Mouse (Mus musculus) spleen, adult 2 months (tissue): Measurements from ENCODE around the gene Nfib. TPM values are rescaled to one million over a fixed set of nuclear protein-coding genes. Genes with fewer than 3 reads are reported as not detected.

Source experiments
- DNase-seq, 2 experiments: peaks; one replicate each; pipeline versions ENCODE4 v3.0.0 to v3.0.0-alpha.2; 2012 to 2021; ENCODE audit warnings: low spot score in 2 of 2, low read depth in 1 of 2
- H3K27ac ChIP-seq: fragments of 200-500 bp; 2 replicates; pipeline ENCODE4 v1.5.1; 2012; ENCODE audit warnings: low read length, inconsistent platforms; ENCODE audit not compliant: insufficient read depth
- H3K27me3 ChIP-seq: fragments of 200-500 bp; 2 replicates; pipeline ENCODE4 v1.6.1; 2012; ENCODE audit warnings: mild to moderate bottlenecking, moderate library complexity, low read length, inconsistent platforms; ENCODE audit not compliant: control insufficient read depth, insufficient read depth
- H3K36me3 ChIP-seq: fragments of 200-500 bp; 2 replicates; pipeline ENCODE4 v1.6.1; 2012; ENCODE audit warnings: mild to moderate bottlenecking, low read length, inconsistent platforms; ENCODE audit not compliant: control insufficient read depth, insufficient read depth
- H3K4me1 ChIP-seq: fragments of 200-500 bp; 2 replicates; pipeline ENCODE4 v1.6.1; 2011; ENCODE audit warnings: inconsistent platforms; ENCODE audit not compliant: control insufficient read depth, insufficient read depth, insufficient read length
- H3K4me3 ChIP-seq: fragments of 200-500 bp; 2 replicates; pipeline ENCODE4 v1.5.1; 2011; ENCODE audit warnings: mild to moderate bottlenecking, inconsistent platforms; ENCODE audit not compliant: insufficient read depth, insufficient read length; ENCODE audit errors: extremely low read depth
- CTCF ChIP-seq: fragments of 200-500 bp; IDR thresholded peaks from 2 replicates; pipeline ENCODE4 v1.5.1; 2011; ENCODE audit warnings: mild to moderate bottlenecking, inconsistent platforms; ENCODE audit not compliant: insufficient read depth, insufficient read length, insufficient replicate concordance; ENCODE audit errors: extremely low read depth
- POLR2A ChIP-seq: fragments of 200-500 bp; IDR thresholded peaks from 2 replicates; pipeline ENCODE4 v1.6.1; 2011; ENCODE audit warnings: low read depth, low read length, inconsistent platforms
- WGBS: fragments of 180-500 bp; shearing (Covaris S2); methylation state at CpG from one replicate; pipeline ENCODE4 v1.1.7; 2018; 5-methylcytosine and 5-hydroxymethylcytosine counted together
- polyA plus RNA-seq: library from polyadenylated mRNA; depleted of rRNA; stranded (reverse); fragments of >200 nt; gene quantifications from 2 replicates; pipeline ENCODE4 v1.2.3, GENCODE M21; 2012

Gene Nfib
- polyA plus RNA-seq, 1 experiment = 2.3 TPM

GRCm38 (mm10) chr4:82447061-82447671, 258.4 kb downstream of the Nfib start:
- H3K27ac ChIP-seq = no peak overlapping the region
- TF ChIP-seq CTCF (no peak), POLR2A (no peak)
- no peak for DNase-seq
- no peaks in the 10 kb centered on the region for H3K36me3 ChIP-seq
- no peaks in the 10 kb centered on the region for H3K27me3 ChIP-seq
- 69% methylated on average over 8 of the region's 8 CpGs for WGBS
- H3K4me3 ChIP-seq = no peak overlapping the region
- no peaks in the 10 kb centered on the region for H3K4me1 ChIP-seq

GRCm38 (mm10) chr4:82444078-82444477, 261.5 kb downstream of the Nfib start:
- 82% methylated on average over 1 of the region's 1 CpGs for WGBS
- DNase-seq = no peak
- Histone ChIP-seq H3K36me3 (no peaks in the 10 kb centered on the region), H3K4me3 (no peak overlapping the region), H3K27ac (no peak overlapping the region), H3K4me1 (no peaks in the 10 kb centered on the region), H3K27me3 (no peaks in the 10 kb centered on the region)
- TF ChIP-seq CTCF (no peak), POLR2A (no peak)

DNA sequence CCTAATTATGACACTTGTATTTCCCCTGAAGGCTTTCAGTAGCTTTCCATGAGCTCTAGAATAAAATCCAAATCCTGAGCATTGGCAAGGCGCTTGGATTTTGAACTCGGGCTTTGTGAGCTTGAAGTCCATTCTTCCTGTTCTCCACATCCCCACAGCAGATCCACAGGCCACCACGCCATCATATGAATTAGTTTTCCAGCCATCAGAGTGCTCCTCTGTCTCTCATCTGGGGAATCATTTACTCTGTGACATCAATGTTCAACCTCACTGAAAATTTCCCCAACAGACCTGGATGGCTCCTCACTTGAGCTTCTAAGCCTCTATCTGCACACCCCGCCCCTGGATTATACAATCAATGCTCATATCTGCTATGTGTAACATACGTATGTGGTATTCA, 262.1 kb downstream of the Nfib start:
- Histone ChIP-seq H3K36me3 (no peaks in the 10 kb centered on the region), H3K27me3 (no peaks in the 10 kb centered on the region), H3K4me1 (no peaks in the 10 kb centered on the region), H3K4me3 (no peak overlapping the region), H3K27ac (no peak overlapping the region)
- DNase-seq = no peak
- WGBS = 90% methylated on average over 5 of the region's 5 CpGs
- no peak for TF ChIP-seq POLR2A
- no peak for TF ChIP-seq CTCF

GRCm38 (mm10) chr4:82443003-82443402, 262.5 kb downstream of the Nfib start:
- TF ChIP-seq CTCF (no peak), POLR2A (no peak)
- no peak for DNase-seq
- no peak overlapping the region for H3K4me3 ChIP-seq
- H3K27me3 ChIP-seq = no peaks in the 10 kb centered on the region
- H3K27ac ChIP-seq = no peak overlapping the region
- no peaks in the 10 kb centered on the region for H3K36me3 ChIP-seq
- no peaks in the 10 kb centered on the region for H3K4me1 ChIP-seq
- WGBS = 88% methylated on average over 5 of the region's 5 CpGs

DNA sequence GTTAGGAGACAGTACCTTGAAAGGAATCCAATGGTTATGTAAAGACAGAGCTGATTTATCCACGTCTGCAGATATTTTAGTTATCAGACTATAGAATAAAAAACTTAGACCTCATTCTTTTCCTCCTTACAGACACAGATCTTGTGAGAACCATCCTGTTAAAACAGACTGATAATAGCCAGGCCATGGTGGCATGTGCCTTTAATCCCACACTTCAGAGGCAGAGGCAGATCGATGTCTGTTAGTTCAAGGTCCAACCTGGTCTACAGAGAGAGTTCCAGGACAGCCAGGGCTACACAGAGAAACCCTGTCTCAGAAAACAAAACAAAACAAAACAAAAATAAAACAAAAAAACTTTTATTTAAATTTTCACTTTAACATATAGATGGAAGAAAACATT, 264.9 kb downstream of the Nfib start:
- Histone ChIP-seq H3K27ac (no peak overlapping the region), H3K4me1 (no peaks in the 10 kb centered on the region), H3K4me3 (no peak overlapping the region), H3K36me3 (no peaks in the 10 kb centered on the region), H3K27me3 (no peaks in the 10 kb centered on the region)
- TF ChIP-seq CTCF (no peak), POLR2A (no peak)
- no peak for DNase-seq
- 84% methylated on average over 2 of the region's 2 CpGs for WGBS

DNA sequence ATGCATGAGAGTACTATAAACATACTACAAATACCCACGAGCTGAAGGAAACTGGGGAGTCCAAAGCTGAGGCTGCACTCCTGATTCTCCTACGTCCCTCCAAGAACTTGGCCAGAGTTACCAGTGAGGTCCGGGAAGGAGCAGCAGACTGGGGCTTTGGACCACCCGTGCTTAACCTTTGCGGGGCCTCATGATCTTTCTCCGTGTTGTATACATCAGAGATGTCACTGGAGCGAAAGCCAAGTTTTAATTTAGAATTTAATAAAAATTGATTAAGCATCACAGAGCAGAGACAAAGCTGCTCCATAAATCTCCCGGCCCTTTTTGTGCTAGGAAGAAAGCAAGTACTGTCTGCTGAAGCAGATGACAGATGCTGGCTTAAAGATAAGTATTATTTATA, 265.7 kb downstream of the Nfib start:
- no peaks in the 10 kb centered on the region for H3K27me3 ChIP-seq
- H3K36me3 ChIP-seq = no peaks in the 10 kb centered on the region
- TF ChIP-seq POLR2A (no peak), CTCF (no peak)
- H3K4me3 ChIP-seq = no peak overlapping the region
- 84% methylated on average over 8 of the region's 8 CpGs for WGBS
- no peaks in the 10 kb centered on the region for H3K4me1 ChIP-seq
- H3K27ac ChIP-seq = no peak overlapping the region
- no peak for DNase-seq

- Histone ChIP-seq H3K4me1 (no peaks in the 10 kb centered on the region), H3K27me3 (no peaks in the 10 kb centered on the region), H3K4me3 (no peak overlapping the region), H3K27ac (no peak overlapping the region), H3K36me3 (no peaks in the 10 kb centered on the region)
- 95% methylated on average over 5 of the region's 5 CpGs for WGBS
- no peak for DNase-seq
- TF ChIP-seq POLR2A (no peak), CTCF (no peak)
These were observed 266.9 kb downstream of the Nfib start for GRCm38 (mm10) chr4:82438631-82439030.
